In the genomic region with DNA sequence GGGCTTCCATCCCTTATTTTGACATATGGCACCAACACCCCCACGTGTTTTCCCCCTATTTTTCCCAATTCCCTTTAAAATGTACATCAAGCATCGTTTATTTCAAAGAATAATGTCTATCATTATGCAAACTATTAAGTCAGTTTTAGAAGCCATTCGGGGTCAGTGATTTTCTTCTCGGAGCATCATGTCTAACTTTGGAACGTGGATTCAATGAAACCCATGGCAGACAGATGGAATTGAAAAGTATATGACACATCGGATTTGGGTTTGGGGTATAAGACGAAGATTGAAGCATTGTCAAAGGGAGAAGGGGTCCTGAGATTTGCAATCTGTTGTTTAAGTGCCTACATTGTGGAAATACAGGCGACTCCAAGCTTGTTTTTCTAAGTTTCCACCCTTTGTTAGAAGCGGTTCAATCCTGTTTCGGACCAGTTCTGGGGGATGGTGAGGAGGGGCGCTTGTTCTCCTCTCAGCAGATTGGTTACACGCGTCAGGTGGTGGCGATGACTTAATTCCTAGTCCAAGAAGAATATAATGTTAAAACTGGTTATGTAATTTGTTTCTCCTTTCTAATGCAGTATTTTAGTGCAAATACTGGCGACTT, we compare ENCODE assay signal across 7 mouse cellular contexts. TPM values are rescaled to one million over a fixed set of nuclear protein-coding genes. Genes with fewer than 3 reads are reported as not detected.
DNase-seq lines count a peak whose midpoint lies in the region; ATAC-seq lines count a peak whose summit lies in the region.

No protein-coding gene starts in this region.

- WGBS in intestine, embryonic 16.5 days, result under 1% methylated on average over 15 of the region's 15 CpGs
- under 1% methylated on average over 15 of the region's 15 CpGs for WGBS in midbrain, embryonic 10.5 days

- no peak for ATAC-seq in intestine, embryonic 16.5 days

- peak overlapping the region; percentile 90 for H3K4me3 ChIP-seq in intestine, embryonic 16.5 days (ENCODE audit: low read length)
- H3K4me3 ChIP-seq in midbrain, embryonic 10.5 days, result peak overlapping the region; percentile 70

- intact Hi-C loops in left cerebral cortex, postnatal 36 days (cut with DNase I), result loop anchor here (2.0 to 5.0 kb wide), 5 partner anchors 78 to 828 kb away; a partner anchor contains a TSS

- H3K9ac ChIP-seq in intestine, embryonic 16.5 days (ENCODE audit: low read depth, low read length), result peak overlapping the region; percentile 100

- no peaks in the 10 kb centered on the region for H3K9me3 ChIP-seq in intestine, embryonic 16.5 days (ENCODE audit: control insufficient read depth, low read length)
- H3K9me3 ChIP-seq in midbrain, embryonic 10.5 days (replicated peaks), result no peaks in the 10 kb centered on the region

- H3K27me3 ChIP-seq in intestine, embryonic 16.5 days (replicated peaks; ENCODE audit: control insufficient read depth, insufficient read depth, low read length), result no peaks in the 10 kb centered on the region
- no peaks in the 10 kb centered on the region for H3K27me3 ChIP-seq in midbrain, embryonic 10.5 days (ENCODE audit: low read depth, poor library complexity, severe bottlenecking)

- peak overlapping the region; percentile 100 for H3K27ac ChIP-seq in intestine, embryonic 16.5 days (ENCODE audit: low read length)
- peak overlapping the region; percentile 99 for H3K27ac ChIP-seq in midbrain, embryonic 10.5 days (replicated peaks)

- H3K4me2 ChIP-seq in intestine, embryonic 16.5 days (ENCODE audit: low read depth, low read length), result peak overlapping the region; percentile 49

- no peaks in the 10 kb centered on the region for H3K36me3 ChIP-seq in intestine, embryonic 16.5 days (ENCODE audit: control insufficient read depth, insufficient read depth, low read length)
- H3K36me3 ChIP-seq in midbrain, embryonic 10.5 days, result peaks cover 20% of the 10 kb centered on the region

- peak; percentile 75 for DNase-seq in adrenal gland, postnatal 10 days
- DNase-seq in embryo, embryonic 11.5 days (ENCODE audit: low read depth, low spot score), result peak; percentile 79
- peak; percentile 40 to 64 for DNase-seq in gastrocnemius, postnatal 4 days (ENCODE audit: low spot score in 2 of 2)
- peak; percentile 69 to 76 for DNase-seq in left cerebral cortex, postnatal 36 days (ENCODE audit: low spot score in 2 of 2)
- DNase-seq in midbrain, embryonic 10.5 days (ENCODE audit: low spot score), result peak; percentile 84
- peak; percentile 78 for DNase-seq in skeletal muscle tissue, adult 2 months (ENCODE audit: low read depth, low spot score)

- no peaks in the 10 kb centered on the region for H3K4me1 ChIP-seq in intestine, embryonic 16.5 days (ENCODE audit: control insufficient read depth, insufficient read depth, low read length)
- peaks cover 12% of the 10 kb centered on the region for H3K4me1 ChIP-seq in midbrain, embryonic 10.5 days

RNA-seq across cellular contexts. Expression of a gene that starts 1.3 kb away (rescaled TPM):
- 100 to 1,000 TPM in 1 of 2 experiments, 10 to 100 TPM in 1; 96.7 to 109 TPM for total RNA-seq in adrenal gland, postnatal 10 days (2021)
- total RNA-seq in gastrocnemius, postnatal 4 days (2021), result 10 to 100 TPM; 57.9 to 65.3 TPM
- 36.2 and 40.9 TPM in 2 replicates for polyA plus RNA-seq in intestine, embryonic 16.5 days (2015; fragmentation: Nextera tagmentation; extraction: Ambion mirVana)
- 10 to 100 TPM; 37.0 to 39.8 TPM for total RNA-seq in left cerebral cortex, postnatal 36 days (2021)
- polyA plus RNA-seq in midbrain, embryonic 10.5 days (2016; fragmentation: Nextera tagmentation; extraction: Ambion mirVana), result 40.0 and 47.5 TPM in 2 replicates
